Mouse (Mus musculus): Measurements from ENCODE around the gene Ptbp1.

Gene Ptbp1

DNA sequence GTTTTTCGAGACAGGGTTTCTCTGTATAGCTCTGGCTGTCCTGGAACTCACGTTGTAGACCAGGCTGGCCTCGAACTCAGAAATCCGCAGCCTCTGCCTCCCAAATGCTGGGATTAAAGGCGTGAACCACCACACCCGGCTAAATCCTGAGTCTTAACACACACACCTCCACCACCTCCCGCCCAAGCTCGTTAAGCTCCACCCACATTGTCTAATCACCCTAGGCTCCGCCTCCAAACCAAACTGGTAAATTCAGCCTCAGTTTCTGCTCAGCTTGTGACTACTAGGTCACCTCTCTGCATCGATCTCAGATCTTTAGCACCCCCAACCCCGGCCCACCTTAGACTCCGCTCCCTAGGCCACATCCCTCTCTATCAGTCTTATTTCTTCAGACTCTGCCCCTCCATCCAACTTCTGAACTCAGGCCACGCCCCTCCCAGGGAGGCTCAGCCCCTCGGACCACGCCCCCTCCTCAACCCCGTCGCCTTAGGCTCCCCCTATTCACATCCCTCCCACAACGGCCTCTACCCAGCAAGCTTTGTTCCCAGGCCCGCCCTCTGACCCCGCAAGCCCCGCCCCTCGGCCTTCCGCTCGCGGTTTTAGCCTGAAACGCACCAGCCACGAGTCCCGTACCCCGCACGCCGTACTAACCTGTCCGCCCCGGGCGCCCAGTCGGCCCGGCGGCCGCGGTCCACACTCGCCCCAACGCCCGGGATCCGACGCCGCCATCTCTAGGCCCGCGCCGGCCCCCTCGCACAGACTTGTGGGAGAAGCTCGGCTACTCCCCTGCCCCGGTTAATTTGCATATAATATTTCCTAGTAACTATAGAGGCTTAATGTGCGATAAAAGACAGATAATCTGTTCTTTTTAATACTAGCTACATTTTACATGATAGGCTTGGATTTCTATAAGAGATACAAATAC, 54.2 kb downstream of the Ptbp1 start, which contains the start of gene Med16:
Gene Med16, minus strand, starts transcription at position 757 of the 925 bp plus-strand sequence.
- CTCF ChIA-PET, result interaction anchor here (0.6 to 0.7 kb wide), 2 partner anchors 13 to 396 kb away, joined by 3 read pairs; no protein-coding TSS in a partner anchor

DNA sequence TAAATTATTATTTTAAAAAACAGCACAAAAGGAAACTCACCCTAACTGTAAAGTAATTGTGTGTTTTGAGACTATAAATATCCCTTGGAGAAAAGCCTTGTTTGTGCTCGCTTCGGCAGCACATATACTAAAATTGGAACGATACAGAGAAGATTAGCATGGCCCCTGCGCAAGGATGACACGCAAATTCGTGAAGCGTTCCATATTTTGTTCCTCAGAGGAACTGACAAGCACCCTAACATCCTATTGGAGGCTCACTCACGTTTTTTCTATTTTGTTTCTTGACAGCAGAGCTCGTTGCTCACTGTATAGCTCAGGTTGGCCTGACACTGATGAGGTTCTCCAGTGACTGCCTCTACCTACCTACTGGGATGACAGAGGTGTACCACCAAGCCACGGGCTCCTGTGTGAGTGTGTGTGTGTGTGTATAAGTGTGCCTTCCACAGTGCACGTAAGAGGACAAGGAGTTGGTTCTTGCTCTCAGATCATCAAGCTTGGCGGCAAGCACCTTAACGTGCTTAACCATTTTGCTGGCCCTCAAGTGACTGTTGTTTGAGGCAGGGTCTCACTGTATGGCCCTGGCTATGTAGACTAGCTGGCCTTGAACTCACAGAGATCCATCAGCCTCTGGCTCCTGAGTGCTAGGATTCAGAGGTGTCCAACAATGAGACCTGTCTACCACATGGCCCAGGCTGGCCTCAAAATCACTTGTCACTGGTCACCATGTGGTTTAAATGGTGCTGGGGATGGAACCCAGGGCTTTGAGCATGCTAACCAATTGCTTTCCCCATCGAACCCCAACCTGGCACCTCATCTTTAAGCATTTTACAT, 55.1 kb downstream of the Ptbp1 start:
- CTCF ChIA-PET, result interaction anchor here (0.6 kb wide), 2 partner anchors 37 to 151 kb away, joined by 3 read pairs; no protein-coding TSS in a partner anchor

DNA sequence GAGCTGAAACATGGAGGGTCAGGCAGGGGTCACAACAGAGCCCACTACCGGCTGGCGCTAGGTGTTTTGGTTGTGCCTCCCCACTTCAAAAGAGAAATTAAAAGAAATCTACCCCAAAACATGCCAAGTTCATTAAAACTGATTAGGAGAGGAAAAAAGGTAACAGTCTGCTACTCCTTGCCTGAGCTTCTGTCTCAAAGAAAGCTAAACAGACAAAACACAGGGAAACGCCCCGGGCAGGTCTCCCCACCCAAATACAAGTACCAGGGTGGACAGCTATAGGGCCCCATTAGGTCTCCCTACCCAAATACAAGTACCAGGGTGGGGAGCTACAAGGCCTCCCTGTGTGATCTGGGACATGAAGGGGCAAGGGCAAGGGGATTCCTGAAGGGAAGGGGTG, 56.3 kb downstream of the Ptbp1 start, which contains the start of gene Gm26602:
Gene Gm26602, plus strand, starts transcription at position 301 of the 400 bp plus-strand sequence.
- CTCF ChIA-PET, result interaction anchor here (0.6 to 1.8 kb wide), 3 partner anchors 12 to 76 kb away, joined by 3 to 8 read pairs (median 3); no protein-coding TSS in a partner anchor

DNA sequence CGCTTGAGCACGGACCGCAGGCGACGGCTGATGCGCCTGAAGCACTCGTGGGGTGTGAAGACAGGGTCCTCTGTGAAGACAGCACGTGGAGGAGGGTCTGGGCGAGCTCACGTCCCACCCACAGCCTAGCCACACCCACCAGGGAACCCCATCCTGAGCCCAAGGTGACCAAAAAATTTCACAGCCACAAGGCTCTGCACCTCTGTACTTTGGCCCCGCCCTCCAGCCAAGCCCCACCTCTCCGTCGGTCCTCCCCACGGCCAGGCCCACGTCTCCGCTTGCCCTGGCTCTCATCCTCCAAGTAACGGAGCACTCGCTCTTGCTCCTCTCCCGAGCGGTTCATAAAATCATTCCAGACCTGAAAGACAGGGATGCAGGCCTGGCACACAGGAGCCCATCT, 58.2 kb downstream of the Ptbp1 start:
- CTCF ChIA-PET, result no interaction called here

All from spleen, embryonic (tissue).